Mouse (Mus musculus): ENCODE results near the gene Plekha8. TPM values are rescaled to one million over a fixed set of nuclear protein-coding genes. Genes with fewer than 3 reads are reported as not detected.

The Plekha8 gene
- total RNA-seq, 2 experiments from 2014 or later = 1.2 to 1.8 TPM

GRCm38 (mm10) chr6:54639877-54640276, 45.0 kb downstream of the Plekha8 start:
- ATAC-seq (ENCODE audit: poor library complexity, severe bottlenecking) = no peak

- no peak for ATAC-seq (ENCODE audit: poor library complexity, severe bottlenecking)
Measured at GRCm38 (mm10) chr6:54641953-54642352, 47.0 kb downstream of the Plekha8 start.

- ATAC-seq (ENCODE audit: poor library complexity, severe bottlenecking) = no peak
Measured at GRCm38 (mm10) chr6:54643181-54643580, 48.3 kb downstream of the Plekha8 start.

- ATAC-seq (ENCODE audit: poor library complexity, severe bottlenecking) = no peak
Measured at GRCm38 (mm10) chr6:54655471-54656095, 60.7 kb downstream of the Plekha8 start.

- no peak for ATAC-seq (ENCODE audit: poor library complexity, severe bottlenecking)
Measured at GRCm38 (mm10) chr6:54657861-54658260, 63.0 kb downstream of the Plekha8 start.

GRCm38 (mm10) chr6:54669868-54670267, 75.0 kb downstream of the Plekha8 start:
- ATAC-seq (ENCODE audit: poor library complexity, severe bottlenecking) = no peak

GRCm38 (mm10) chr6:54672901-54673300, 78.0 kb downstream of the Plekha8 start:
- no peak for ATAC-seq (ENCODE audit: poor library complexity, severe bottlenecking)

- no peak for ATAC-seq (ENCODE audit: poor library complexity, severe bottlenecking)
Measured at GRCm38 (mm10) chr6:54679686-54680085, 84.8 kb downstream of the Plekha8 start.

- peak; percentile 88 for ATAC-seq (ENCODE audit: poor library complexity, severe bottlenecking)
Measured at GRCm38 (mm10) chr6:54680891-54681745, 86.2 kb downstream of the Plekha8 start, which contains the start of gene Mturn. Gene Mturn (plus strand): TSS chr6:54681624.

GRCm38 (mm10) chr6:54681746-54682428, 87.0 kb downstream of the Plekha8 start:
- peak; percentile 43 for ATAC-seq (ENCODE audit: poor library complexity, severe bottlenecking)

GRCm38 (mm10) chr6:54684085-54684484, 89.2 kb downstream of the Plekha8 start:
- ATAC-seq (ENCODE audit: poor library complexity, severe bottlenecking) = no peak

- no peak for ATAC-seq (ENCODE audit: poor library complexity, severe bottlenecking)
Measured at GRCm38 (mm10) chr6:54685103-54685502, 90.2 kb downstream of the Plekha8 start.

- ATAC-seq (ENCODE audit: poor library complexity, severe bottlenecking) = no peak
Measured at GRCm38 (mm10) chr6:54685716-54686395, 90.9 kb downstream of the Plekha8 start.

- ATAC-seq (ENCODE audit: poor library complexity, severe bottlenecking) = no peak
Measured at GRCm38 (mm10) chr6:54686946-54687737, 92.2 kb downstream of the Plekha8 start.

- no peak for ATAC-seq (ENCODE audit: poor library complexity, severe bottlenecking)
Measured at GRCm38 (mm10) chr6:54688467-54689323, 93.8 kb downstream of the Plekha8 start.

GRCm38 (mm10) chr6:54689686-54690085, 94.8 kb downstream of the Plekha8 start:
- no peak for ATAC-seq (ENCODE audit: poor library complexity, severe bottlenecking)

GRCm38 (mm10) chr6:54690838-54691237, 95.9 kb downstream of the Plekha8 start:
- no peak for ATAC-seq (ENCODE audit: poor library complexity, severe bottlenecking)

GRCm38 (mm10) chr6:54691368-54692116, 96.6 kb downstream of the Plekha8 start:
- ATAC-seq (ENCODE audit: poor library complexity, severe bottlenecking) = no peak

All from megakaryocyte, adult 5-6 weeks (primary cell).